Mouse (Mus musculus) thymus, adult 2 months (tissue): Measurements from ENCODE around the gene Selplg. TPM values are rescaled to one million over a fixed set of nuclear protein-coding genes. Genes with fewer than 3 reads are reported as not detected.
A peak's percentile ranks its signal among the peaks of the same experiment; 100 is the strongest.
"Not testable (repeated sequence)": the region's sequence is repeated elsewhere in the genome, so short reads cannot be mapped to it uniquely, and the experiment has no call there.

ENCODE experiments used
- DNase-seq: peaks from one replicate; pipeline ENCODE4 v3.0.0; 2021
- H3K27ac ChIP-seq: fragments of 200-500 bp; 2 replicates; pipeline ENCODE4 v1.5.1; 2012; ENCODE audit warnings: low read length, control low read depth; ENCODE audit not compliant: control insufficient read depth, insufficient read depth
- H3K27me3 ChIP-seq: fragments of 200-500 bp; 2 replicates; pipeline ENCODE4 v1.6.1; 2012; ENCODE audit warnings: mild to moderate bottlenecking, low read length, moderate library complexity, mixed read lengths; ENCODE audit not compliant: control insufficient read depth, insufficient read depth
- H3K36me3 ChIP-seq: fragments of 200-500 bp; 2 replicates; pipeline ENCODE4 v1.6.1; 2012; ENCODE audit warnings: mild to moderate bottlenecking, low read length, moderate library complexity; ENCODE audit not compliant: control insufficient read depth, insufficient read depth
- H3K4me1 ChIP-seq: fragments of 200-500 bp; replicated peaks from 2 replicates; pipeline ENCODE4 v1.6.1; 2012; ENCODE audit warnings: low read length; ENCODE audit not compliant: control insufficient read depth, insufficient read depth
- H3K4me3 ChIP-seq: fragments of 200-500 bp; 2 replicates; pipeline ENCODE4 v1.5.1; 2012; ENCODE audit warnings: mild to moderate bottlenecking, low read length, control low read depth, moderate library complexity; ENCODE audit not compliant: control insufficient read depth, insufficient read depth
- CTCF ChIP-seq: fragments of 200-500 bp; IDR thresholded peaks from 2 replicates; pipeline ENCODE4 v1.5.1; 2012; ENCODE audit warnings: mild to moderate bottlenecking, control low read depth, low read length, moderate library complexity, borderline replicate concordance; ENCODE audit not compliant: control insufficient read depth, poor library complexity, insufficient read depth; ENCODE audit errors: extremely low read depth
- POLR2A ChIP-seq: fragments of 200-500 bp; IDR thresholded peaks from 2 replicates; pipeline ENCODE4 v1.6.1; 2012; ENCODE audit warnings: mild to moderate bottlenecking, low read length, control low read depth, moderate library complexity; ENCODE audit not compliant: control insufficient read depth, poor library complexity, insufficient read depth; ENCODE audit errors: extremely low read depth
- WGBS: fragments of 180-500 bp; shearing (Covaris S2); methylation state at CpG from one replicate; pipeline ENCODE4 v1.1.7; 2018; 5-methylcytosine and 5-hydroxymethylcytosine counted together
- polyA plus RNA-seq: library from polyadenylated mRNA; depleted of rRNA; stranded (reverse); fragments of >200 nt; gene quantifications from 2 replicates; pipeline ENCODE4 v1.2.3, GENCODE M21; 2012

Selplg gene
- polyA plus RNA-seq, 1 experiment = 783 TPM

DNA sequence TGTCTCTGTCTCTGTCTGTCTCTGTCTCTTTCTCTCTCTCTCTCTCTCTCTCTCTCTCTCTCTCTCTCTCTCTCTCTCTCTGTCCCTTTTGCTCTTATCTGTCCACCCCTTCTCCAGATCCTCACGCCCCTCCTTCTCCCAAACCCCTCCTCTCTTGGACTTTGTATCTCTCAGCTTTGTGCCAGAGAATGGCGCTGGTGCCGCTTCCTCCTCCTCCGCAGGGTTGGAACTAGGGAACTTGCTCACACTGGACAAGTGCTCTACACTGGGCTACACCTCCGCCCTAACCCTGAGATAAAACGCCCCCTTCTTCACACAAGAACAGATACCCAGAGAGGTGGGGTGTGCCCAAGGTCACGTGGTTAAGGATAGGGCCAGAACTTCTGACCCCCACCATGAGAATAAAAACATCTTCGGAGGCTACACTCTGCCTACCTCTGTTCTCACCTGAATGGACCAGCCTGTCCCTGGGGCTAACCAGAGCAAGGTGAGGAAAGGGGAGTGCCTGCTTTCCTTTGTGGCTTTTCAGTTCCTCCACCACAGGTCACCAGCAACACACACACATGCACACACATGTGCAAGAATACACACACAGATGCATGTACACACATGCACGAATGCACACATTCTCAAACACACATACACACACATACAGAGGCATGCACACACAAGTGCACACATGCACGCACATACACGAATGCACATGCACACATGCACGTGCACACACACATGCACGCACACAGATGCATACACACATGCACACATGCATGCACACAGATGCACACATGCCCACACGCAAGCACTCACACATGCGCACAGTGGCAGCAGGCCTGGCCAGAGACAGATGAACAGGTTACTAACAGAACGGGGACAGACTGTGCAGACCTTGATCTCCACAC is 41.0 kb downstream of the Selplg start:
- Histone ChIP-seq H3K4me1 (peaks cover 13% of the 10 kb centered on the region), H3K27me3 (no peaks in the 10 kb centered on the region), H3K27ac (no peak overlapping the region), H3K36me3 (no peaks in the 10 kb centered on the region), H3K4me3 (no peak overlapping the region)
- TF ChIP-seq CTCF (no peak), POLR2A (no peak)
- WGBS = 91% methylated on average over 16 of the region's 16 CpGs
- DNase-seq = no peak

DNA sequence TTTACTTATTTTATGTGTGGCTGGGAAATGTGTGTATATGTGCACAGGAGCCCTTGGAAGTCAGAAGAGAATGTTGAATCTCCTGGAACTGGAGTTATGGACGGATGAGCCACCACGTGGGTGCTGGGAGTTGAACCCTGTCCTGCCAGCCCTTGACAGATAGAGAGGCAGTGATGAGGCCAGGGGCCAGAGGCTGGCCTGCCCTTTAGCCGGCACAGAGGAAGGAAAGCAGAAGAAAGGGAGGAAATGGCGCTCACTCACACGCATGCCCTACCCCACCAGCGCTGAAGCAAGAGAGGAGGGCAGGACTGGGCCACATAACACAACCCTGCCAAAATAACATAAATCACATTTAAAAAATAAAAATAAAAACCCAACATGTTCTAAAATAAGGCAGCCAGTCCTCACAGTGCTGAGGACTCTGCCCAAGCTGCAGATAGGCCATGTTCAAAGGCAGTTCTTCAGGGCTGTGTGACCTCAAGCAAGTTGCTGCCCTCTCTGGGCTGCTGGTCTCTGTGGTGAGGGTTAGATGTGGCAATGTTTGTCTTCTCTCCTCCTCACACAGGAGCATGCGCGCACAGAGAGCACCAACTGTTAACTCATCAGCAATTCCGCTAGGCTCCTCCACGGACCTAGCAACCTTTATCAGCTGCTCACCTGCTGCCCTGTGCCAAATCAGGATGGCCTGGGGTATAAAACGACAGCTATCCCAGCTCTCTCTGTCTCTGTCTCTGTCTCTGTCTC is 41.8 kb downstream of the Selplg start:
- no peak for DNase-seq
- Histone ChIP-seq H3K27ac (no peak overlapping the region), H3K4me1 (peaks cover 8% of the 10 kb centered on the region), H3K27me3 (no peaks in the 10 kb centered on the region), H3K36me3 (no peaks in the 10 kb centered on the region), H3K4me3 (no peak overlapping the region)
- WGBS = 62% methylated on average over 11 of the region's 11 CpGs
- TF ChIP-seq POLR2A (no peak), CTCF (no peak)

DNA sequence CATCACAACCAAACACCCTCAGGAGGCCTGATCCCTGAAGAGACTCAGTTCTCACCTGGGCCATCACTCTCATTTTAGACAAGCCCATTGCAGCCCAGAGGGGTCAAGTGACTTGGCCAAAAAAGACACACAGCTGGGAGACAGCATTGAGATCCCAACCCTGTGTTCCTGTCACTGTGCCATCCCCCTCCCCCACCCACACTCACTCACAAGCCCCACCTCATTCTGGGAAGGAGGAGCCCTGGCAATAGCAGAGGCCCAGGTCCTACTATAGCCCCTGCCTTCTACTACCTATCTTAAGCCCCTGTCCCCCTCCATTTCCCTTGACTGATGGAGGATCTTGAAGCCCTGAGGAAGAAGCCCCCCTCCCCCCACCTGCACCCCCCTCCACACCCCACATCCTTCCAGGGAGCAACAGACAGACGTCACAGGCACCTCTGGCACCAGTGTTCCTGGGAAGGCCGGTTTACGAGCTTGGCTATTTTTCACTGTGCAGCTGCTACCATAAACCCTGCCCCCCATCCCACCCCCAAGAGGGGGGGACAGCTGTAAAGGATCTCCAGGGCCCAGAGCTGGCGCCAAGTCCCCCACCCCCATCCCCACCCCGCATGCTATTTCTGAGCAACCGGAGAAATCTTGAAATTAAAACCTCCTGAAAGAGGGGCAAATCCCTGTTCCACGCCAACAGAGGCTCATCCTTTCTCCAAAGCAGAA is 43.2 kb downstream of the Selplg start:
- H3K27ac ChIP-seq = no peak overlapping the region
- no peak for DNase-seq
- TF ChIP-seq CTCF = no peak
- no peak for TF ChIP-seq POLR2A

DNA sequence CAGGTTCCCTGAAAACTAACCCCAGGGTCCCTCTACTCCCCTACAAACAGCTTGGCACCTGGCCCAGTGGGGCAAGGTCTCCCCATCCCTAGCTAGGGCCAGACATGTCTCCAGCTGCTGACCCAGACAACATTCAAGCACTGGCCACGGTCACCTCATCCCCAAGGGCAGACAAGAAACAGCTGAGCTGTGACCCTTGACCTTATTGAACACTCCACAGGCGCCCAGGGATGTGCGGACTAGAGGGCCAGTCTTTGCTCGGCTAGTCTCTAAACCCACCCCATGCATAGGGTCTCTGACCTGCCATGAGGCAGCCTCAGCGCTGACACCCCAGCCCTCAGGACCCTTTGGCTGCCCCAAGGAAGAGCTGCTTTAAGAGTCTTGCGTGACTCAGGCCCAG is 43.8 kb downstream of the Selplg start:
- H3K4me1 ChIP-seq = peaks cover 8% of the 10 kb centered on the region
- H3K27me3 ChIP-seq = no peaks in the 10 kb centered on the region
- no peaks in the 10 kb centered on the region for H3K36me3 ChIP-seq
- TF ChIP-seq CTCF = no peak
- TF ChIP-seq POLR2A = no peak
- DNase-seq = no peak
- WGBS = 92% methylated on average over 6 of the region's 6 CpGs
- no peak overlapping the region for H3K27ac ChIP-seq
- H3K4me3 ChIP-seq = no peak overlapping the region

More for the DNA sequence above, 43.2 kb downstream of the Selplg start:
- H3K4me3 ChIP-seq = no peak overlapping the region
- peaks cover 8% of the 10 kb centered on the region for H3K4me1 ChIP-seq
- no peaks in the 10 kb centered on the region for H3K36me3 ChIP-seq
- no peaks in the 10 kb centered on the region for H3K27me3 ChIP-seq
- WGBS = 72% methylated on average over 7 of the region's 7 CpGs

DNA sequence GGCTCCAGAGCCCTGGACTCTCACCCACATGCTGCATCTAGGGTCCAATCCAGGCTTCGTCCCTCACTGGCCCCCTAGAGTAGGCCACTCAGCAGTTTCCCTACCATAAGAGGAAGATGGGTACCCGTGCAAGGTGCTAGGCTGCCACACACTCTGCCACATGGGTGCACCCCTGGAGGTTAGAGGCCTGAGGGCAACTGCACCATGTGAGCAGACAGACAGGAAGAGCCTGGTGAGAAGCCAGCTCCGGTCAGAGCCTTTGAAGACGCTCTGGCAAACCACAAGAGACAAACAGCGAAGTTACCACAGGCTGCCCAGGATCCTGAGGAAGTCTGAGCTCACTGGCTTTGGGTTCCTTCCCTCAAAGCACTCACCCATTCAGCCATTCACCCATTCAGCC is 45.5 kb downstream of the Selplg start:
- Histone ChIP-seq H3K27ac (no peak overlapping the region), H3K4me1 (peaks cover 8% of the 10 kb centered on the region), H3K4me3 (no peak overlapping the region), H3K27me3 (no peaks in the 10 kb centered on the region), H3K36me3 (no peaks in the 10 kb centered on the region)
- peak; percentile 26; the same call in 1 of the 2 replicates for TF ChIP-seq CTCF
- no peak for TF ChIP-seq POLR2A
- DNase-seq = peak; percentile 36
- 4% methylated on average over 5 of the region's 5 CpGs for WGBS

DNA sequence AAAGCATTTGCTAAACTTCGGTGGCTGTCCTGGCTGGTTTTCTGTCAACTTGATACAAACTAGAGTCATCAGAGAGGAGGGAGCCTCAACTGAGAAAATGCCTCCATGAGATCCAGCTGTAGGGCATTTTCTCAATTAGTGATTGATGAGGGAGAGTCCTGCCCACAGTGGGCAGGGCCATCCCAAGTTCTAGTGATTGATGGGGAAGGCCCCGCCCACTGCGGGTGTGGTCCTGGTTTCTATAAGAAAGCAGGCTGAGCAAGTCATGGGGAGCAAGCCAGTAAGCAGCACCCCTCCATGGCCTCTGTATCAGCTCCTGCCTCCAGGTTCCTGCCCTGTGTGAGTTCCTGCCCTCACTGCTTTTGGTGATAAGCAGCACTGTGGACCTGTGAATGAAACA is 48.3 kb downstream of the Selplg start:
- WGBS = 69% methylated on average over 3 of the region's 3 CpGs

More for the DNA sequence above, 48.3 kb downstream of the Selplg start:
- not testable (repeated sequence) for H3K27ac ChIP-seq, DNase-seq, H3K4me3 ChIP-seq, H3K36me3 ChIP-seq, H3K27me3 ChIP-seq, H3K4me1 ChIP-seq
